Comparison of ENCODE assay signal across 15 mouse cellular contexts in the genomic region with DNA sequence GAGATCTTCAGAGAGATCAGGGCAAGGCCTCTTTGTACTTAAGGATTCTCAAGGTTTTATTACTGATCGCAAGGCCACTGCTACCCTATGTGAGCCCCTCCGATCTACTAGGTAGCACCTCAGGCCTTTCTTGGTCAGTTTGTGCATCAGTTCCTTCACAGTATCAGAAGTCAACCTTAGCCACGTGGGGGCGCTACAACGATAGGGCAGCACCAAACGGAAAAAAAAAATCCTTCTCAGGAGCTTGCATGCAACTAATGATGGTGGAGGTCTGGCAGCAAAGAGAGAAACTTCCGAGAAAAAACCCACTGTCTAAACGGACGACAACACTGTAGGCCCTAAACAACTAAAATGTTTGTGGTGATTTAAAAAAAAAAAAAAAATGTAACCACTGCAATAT.
DNase-seq lines count a peak whose midpoint lies in the region; ATAC-seq and TF ChIP-seq lines count a peak whose summit lies in the region.
"Had no signal": no experiment of that assay in that cellular context is flagged by ENCODE, and none has a peak within 500 bp of the region (broad histone marks: within the 10 kb centered on the region; RNA-seq: fewer than 3 reads in every experiment).

No protein-coding gene starts in this region.

- no peak overlapping the region for H3K27ac ChIP-seq in forebrain, embryonic 16.5 days (ENCODE audit: low read length)
- H3K27ac ChIP-seq: hindbrain, embryonic 14.5 days; limb, embryonic 12.5 days had no signal

- peak; percentile 58 for TF ChIP-seq CTCF in E14TG2a.4 (conservative IDR thresholded peaks at IDR 0.05; ENCODE audit: low read length)

- WGBS in forebrain, embryonic 16.5 days = 47% methylated on average over 9 of the region's 9 CpGs

- H3K27me3 ChIP-seq in E14TG2a.4 (ENCODE audit: insufficient read depth, low read length) = no peaks in the 10 kb centered on the region
- no peaks in the 10 kb centered on the region for H3K27me3 ChIP-seq in forebrain, embryonic 16.5 days (replicated peaks; ENCODE audit: control insufficient read depth, insufficient read depth, low read length)
- H3K27me3 ChIP-seq: heart, embryonic 12.5 days; limb, embryonic 12.5 days; Patski had no signal

- no peak overlapping the region for H3K9ac ChIP-seq in forebrain, embryonic 16.5 days (replicated peaks; ENCODE audit: low read depth, low read length)
- H3K9ac ChIP-seq: heart, embryonic 12.5 days; hindbrain, embryonic 14.5 days; limb, embryonic 12.5 days had no signal

- ATAC-seq in forebrain, embryonic 16.5 days = no peak
- ATAC-seq in CD4-positive, CD25-positive, alpha-beta regulatory T cell, adult 4 months = no peak
- ATAC-seq: Patski had no signal

- no peak overlapping the region for H3K4me2 ChIP-seq in forebrain, embryonic 16.5 days (ENCODE audit: low read length)
- H3K4me2 ChIP-seq: heart, embryonic 12.5 days; hindbrain, embryonic 14.5 days; limb, embryonic 12.5 days had no signal

- H3K9me3 ChIP-seq in E14TG2a.4 (ENCODE audit: low read length) = no peaks in the 10 kb centered on the region
- no peaks in the 10 kb centered on the region for H3K9me3 ChIP-seq in forebrain, embryonic 16.5 days (ENCODE audit: control insufficient read depth, low read length)
- H3K9me3 ChIP-seq: heart, embryonic 12.5 days; limb, embryonic 12.5 days had no signal

- peak; percentile 3 to 4 for DNase-seq in kidney, postnatal 4 days
- no peak for DNase-seq in kidney, adult 8-10 months
- DNase-seq in B cell, adult 2 months = peak; percentile 1 to 5
- peak; percentile 30 for DNase-seq in embryo, embryonic 11 days
- DNase-seq in right cerebral cortex, postnatal 25 days = no peak
- DNase-seq: adrenal gland, postnatal 25 days; cerebellum, adult 11 months; thymus, adult 18-20 months had no signal

- H3K36me3 ChIP-seq in E14TG2a.4 (ENCODE audit: insufficient read depth, low read length) = no peaks in the 10 kb centered on the region
- H3K36me3 ChIP-seq in forebrain, embryonic 16.5 days (ENCODE audit: control insufficient read depth, insufficient read depth) = no peaks in the 10 kb centered on the region
- H3K36me3 ChIP-seq: heart, embryonic 12.5 days; limb, embryonic 12.5 days had no signal

- no peak overlapping the region for H3K4me3 ChIP-seq in E14TG2a.4 (replicated peaks; ENCODE audit: low read length)
- no peak overlapping the region for H3K4me3 ChIP-seq in forebrain, embryonic 16.5 days (replicated peaks; ENCODE audit: low read length)
- H3K4me3 ChIP-seq: heart, embryonic 12.5 days; limb, embryonic 12.5 days had no signal

- no peaks in the 10 kb centered on the region for H3K4me1 ChIP-seq in E14TG2a.4 (replicated peaks; ENCODE audit: low read depth, low read length)
- no peaks in the 10 kb centered on the region for H3K4me1 ChIP-seq in forebrain, embryonic 16.5 days (replicated peaks; ENCODE audit: control insufficient read depth, insufficient read depth, low read length)
- H3K4me1 ChIP-seq: heart, embryonic 12.5 days; limb, embryonic 12.5 days had no signal

Comparison
In these comparisons a context has a peak if more than half of its experiments do, and no peak if none do; other contexts are left out.
1. DNase-seq: peak in kidney, postnatal 4 days (2 of 2), B cell, adult 2 months (2 of 2) and embryo, embryonic 11 days (single experiment); none in kidney, adult 8-10 months (0 of 2) and right cerebral cortex, postnatal 25 days (single experiment).